Mouse (Mus musculus) C3H10T1/2 (cell line): ENCODE results near the gene Sfta2. TPM values are rescaled to one million over a fixed set of nuclear protein-coding genes. Genes with fewer than 3 reads are reported as not detected.

ENCODE experiments used
- polyA plus RNA-seq, 2 experiments: library from polyadenylated mRNA; unstranded; fragments of >200 nt; fragmentation: generic; extraction: Trizol; gene quantifications; one replicate each; pipeline ENCODE4 v1.2.1; 2012; ENCODE audit warnings: missing spikeins in 2 of 2

Sfta2 gene
- polyA plus RNA-seq: not detected

DNA sequence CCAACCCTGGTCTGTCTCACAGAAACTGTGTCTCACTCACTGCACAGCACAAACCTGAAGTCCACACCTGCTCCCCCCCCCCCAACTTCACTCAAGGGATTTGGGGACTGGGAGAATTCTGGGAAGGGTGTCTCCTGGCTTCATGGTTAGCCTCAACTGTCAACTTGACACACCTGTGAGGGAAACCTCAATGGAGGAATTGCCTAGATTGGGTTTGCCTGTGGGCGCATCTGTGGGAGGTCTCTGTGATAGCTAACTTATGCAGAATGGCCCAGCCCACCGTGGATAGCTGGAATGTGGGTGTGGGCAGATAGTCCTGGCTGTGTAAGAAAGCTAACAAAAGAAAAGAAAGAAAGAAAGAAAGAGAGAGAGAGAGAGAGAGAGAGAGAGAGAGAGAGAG is at the start of gene Sfta2:
Sfta2 (plus strand) TSS at position 301 of the 400 bp plus-strand sequence.

DNA sequence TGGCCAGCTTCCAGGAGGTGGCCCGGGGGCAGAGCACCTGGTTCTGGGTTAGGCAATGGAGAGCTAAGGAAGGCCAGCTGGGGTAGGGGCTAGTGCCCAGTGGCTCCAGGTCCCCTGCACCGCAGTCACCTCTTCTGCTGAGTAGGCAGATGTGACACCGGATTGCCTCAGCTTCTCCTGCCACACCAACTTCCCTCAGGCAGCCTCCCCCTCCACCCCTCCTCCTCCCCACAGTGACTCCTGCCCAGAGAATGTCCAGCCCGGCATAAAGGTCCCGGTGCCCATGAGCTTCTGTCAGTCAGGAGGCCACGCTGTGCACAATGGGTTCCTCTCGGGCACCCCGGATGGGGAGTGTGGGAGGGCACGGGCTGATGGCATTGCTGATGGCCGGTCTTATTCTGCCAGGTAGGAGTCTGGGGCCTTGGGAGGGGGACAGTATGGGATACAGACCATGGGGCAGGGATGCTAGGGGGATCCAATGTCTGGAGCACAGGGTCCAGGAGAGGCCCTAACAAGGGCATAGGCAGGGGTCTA is 49.4 kb upstream of the Sfta2 start, which contains the start of gene Cdsn:
Cdsn (plus strand) TSS at position 248 of the 534 bp plus-strand sequence.

DNA sequence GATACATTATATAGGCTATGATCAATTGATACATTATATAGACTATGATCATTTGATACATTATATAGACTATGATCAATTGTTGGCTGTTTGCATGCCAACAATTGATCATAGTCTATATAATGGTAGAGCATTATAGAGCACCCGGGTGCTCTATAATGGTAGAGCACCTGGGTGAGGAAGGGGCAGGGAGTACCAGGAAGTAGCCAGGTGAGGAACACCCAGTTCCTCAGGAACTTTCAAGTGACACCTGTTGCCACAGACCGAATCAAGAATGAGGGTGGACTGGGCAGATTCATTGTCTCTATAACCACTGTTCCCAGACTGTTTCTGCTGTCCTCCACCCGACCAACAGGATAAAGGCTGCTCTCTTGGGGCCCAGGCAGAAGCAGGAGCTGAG is 34.2 kb upstream of the Sfta2 start, which contains the start of gene 2300002M23Rik:
2300002M23Rik (plus strand) TSS at position 301 of the 400 bp plus-strand sequence.

DNA sequence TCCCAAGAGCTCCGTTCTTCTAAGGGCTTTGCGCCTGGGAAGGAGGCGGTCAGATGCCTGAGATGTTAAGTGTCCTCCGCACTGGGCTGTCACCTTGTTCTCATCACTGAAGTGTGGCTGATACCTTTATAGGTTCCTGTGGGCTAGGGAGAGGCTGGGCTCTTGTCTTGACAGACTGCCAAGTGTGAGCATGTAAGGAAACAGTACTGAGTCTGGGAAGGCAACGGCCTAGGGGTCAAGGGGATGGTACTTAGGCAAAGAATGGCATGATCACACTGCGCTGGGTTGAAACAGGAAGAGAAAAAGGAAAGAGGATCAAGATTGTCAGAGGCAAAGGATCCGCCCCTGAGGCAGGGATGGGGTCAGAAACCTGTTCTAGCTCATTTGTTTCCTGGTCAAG is 25.2 kb downstream of the Sfta2 start, which contains the start of gene Gm9573:
Gm9573 (minus strand) TSS at position 101 of the 400 bp plus-strand sequence.

DNA sequence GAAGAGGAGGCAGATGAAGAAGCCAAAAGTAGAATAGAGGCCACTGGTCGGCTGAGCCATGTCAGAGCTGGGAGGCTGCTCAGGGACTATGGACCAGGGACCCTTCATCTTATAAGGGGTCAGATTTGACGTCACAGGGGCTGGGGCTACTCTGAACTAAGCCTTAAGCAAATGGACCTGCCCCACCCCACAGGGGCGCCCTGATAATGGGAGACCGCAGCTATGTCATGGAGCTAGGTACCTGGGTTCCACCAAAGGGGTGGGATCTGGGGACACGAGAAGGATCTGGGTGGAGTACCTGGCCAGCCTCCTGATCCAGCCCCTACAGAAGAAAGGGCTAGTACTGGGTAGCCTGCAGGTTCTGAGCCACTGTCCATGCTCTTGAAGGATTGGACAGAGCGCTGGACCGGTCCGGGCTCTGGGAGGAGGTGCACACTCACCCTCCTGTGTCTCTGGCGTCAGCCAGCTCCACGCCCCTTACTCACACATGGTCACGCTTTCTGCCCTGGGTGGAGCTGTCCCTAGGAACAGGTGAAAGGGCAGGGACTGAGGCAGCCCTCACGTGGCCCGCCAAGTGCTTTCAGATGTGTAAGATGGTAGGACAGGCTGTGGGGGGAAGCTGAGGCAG is 42.4 kb downstream of the Sfta2 start, which contains the start of gene Mucl3:
Mucl3 (minus strand) TSS at position 87 of the 628 bp plus-strand sequence.

DNA sequence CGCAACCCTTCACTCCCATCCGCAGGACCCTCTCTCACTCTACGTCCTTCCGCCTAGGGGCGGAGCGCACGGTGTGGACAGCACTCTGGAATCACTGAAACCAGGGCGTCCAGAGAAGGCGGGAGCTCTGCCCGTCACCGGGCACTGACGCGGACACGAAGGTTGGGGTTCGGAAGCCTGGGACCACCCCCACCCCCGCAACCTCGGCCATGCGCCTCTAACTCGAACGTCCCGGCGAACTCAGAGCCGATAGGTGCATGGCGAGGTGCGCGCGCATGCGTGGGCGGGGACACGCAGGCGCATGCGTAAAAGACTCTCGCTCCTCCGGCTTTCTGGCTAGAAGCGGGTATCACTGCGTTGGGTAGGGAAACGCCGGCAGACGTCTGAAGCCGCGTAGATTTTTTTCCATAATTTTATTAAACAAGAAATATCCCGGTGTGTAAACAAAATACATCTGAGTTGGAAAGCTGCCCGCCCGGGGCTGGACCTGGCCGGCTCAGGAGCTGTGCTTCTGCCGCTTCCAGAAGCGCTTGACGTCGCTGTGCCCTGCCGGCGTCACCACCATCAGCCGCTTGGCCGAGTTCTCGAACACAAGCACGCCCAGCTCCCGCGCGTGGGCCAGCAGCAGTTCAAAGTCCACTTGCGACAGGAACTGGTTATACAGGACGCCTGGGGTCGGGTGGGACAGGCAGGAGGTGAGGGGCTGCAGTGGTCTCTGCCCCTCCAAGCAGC is 66.2 kb downstream of the Sfta2 start, which contains the start of gene Vars2:
Vars2 (minus strand) TSS at position 259 of the 732 bp plus-strand sequence.

DNA sequence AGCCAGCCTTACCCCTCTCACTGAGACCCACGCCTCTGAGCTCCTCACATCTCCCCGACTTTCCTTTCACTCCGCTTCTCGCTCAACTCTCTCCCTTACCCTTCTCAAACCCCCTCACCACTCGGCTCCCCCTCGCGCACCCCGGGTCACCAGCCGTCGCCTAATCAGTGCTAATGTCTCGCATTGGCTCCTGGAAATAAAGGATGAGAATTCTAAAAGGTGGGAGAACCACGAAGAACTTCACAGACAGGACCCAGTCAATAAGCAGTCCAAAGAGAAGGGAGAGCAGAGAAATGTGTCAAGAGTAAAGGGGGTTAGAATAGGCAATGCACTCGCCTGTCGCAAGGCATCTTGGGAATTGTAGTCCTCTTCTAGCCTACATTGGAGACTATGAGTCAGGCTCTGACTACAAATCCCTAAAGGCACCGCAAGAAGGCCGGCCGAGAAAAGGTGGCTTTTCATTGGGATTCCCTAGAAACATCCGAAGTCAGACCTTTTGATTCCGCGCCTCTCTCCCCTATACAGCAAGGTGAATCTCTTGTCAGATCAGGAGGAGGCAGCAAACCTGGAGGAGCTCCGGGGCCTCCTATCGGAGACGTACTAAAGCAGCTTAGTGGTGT is 72.2 kb downstream of the Sfta2 start, which contains the start of gene Gtf2h4:
Gtf2h4 (minus strand) TSS at position 324 of the 620 bp plus-strand sequence.

Other genes with a start within 250 kb of the Sfta2 start
- gene H2-Q4, start 221.9 kb upstream of the Sfta2 start, polyA plus RNA-seq: 10 to 100 TPM in 1 of 2 experiments, under 1 TPM in 1; 0.61 to 14.6 TPM
- under 1 TPM in 1 of 2 experiments, not detected in 1; 0.05 TPM for gene H2-Q6, start 176.7 kb upstream of the Sfta2 start, polyA plus RNA-seq
- gene H2-Q7, start 162.4 kb upstream of the Sfta2 start, polyA plus RNA-seq: under 1 TPM; 0.05 to 0.31 TPM
- under 1 TPM in 1 of 2 experiments, not detected in 1; 0.01 TPM for gene H2-Q10, start 131.5 kb upstream of the Sfta2 start, polyA plus RNA-seq
- not detected for gene Pou5f1, start 95.5 kb upstream of the Sfta2 start, polyA plus RNA-seq
- gene Tcf19, start 84.7 kb upstream of the Sfta2 start, polyA plus RNA-seq: 10 to 100 TPM; 50.1 to 69.1 TPM
- gene Cchcr1, start 84.4 kb upstream of the Sfta2 start, polyA plus RNA-seq: 10 to 100 TPM; 22.4 to 23.7 TPM
- gene Psors1c2, start 68.3 kb upstream of the Sfta2 start, polyA plus RNA-seq: under 1 TPM; 0.05 to 0.59 TPM
- 10 to 100 TPM in 1 of 2 experiments, 1 to 10 TPM in 1; 4.7 to 32.6 TPM for gene Cdsn, start 49.4 kb upstream of the Sfta2 start, polyA plus RNA-seq
- not detected for gene 2300002M23Rik, start 34.1 kb upstream of the Sfta2 start, polyA plus RNA-seq
- gene Gm9573, start 25.1 kb downstream of the Sfta2 start, polyA plus RNA-seq: not detected
- under 1 TPM in 1 of 2 experiments, not detected in 1; 0.01 TPM for gene Mucl3, start 42.1 kb downstream of the Sfta2 start, polyA plus RNA-seq
- gene Vars2, start 66.0 kb downstream of the Sfta2 start, polyA plus RNA-seq: 10 to 100 TPM; 10.3 to 17.1 TPM
- 10 to 100 TPM; 37.3 to 43.3 TPM for gene Gtf2h4, start 72.2 kb downstream of the Sfta2 start, polyA plus RNA-seq
- 10 to 100 TPM; 13.6 to 77.1 TPM for gene Ddr1, start 103.1 kb downstream of the Sfta2 start, polyA plus RNA-seq
- 10 to 100 TPM; 26.7 to 55.4 TPM for gene Ier3, start 220.1 kb downstream of the Sfta2 start, polyA plus RNA-seq
- gene Flot1, start 221.7 kb downstream of the Sfta2 start, polyA plus RNA-seq: 10 to 100 TPM; 40.2 to 78.8 TPM
- gene Tubb5, start 236.8 kb downstream of the Sfta2 start, polyA plus RNA-seq: 1,000 to 10,000 TPM; 1,640 to 1,875 TPM
- gene Mdc1, start 240.0 kb downstream of the Sfta2 start, polyA plus RNA-seq: 10 to 100 TPM in 1 of 2 experiments, 1 to 10 TPM in 1; 2.4 to 13.5 TPM